Mouse (Mus musculus) MEL (cell line): ENCODE results near the gene Traf2. TPM values are rescaled to one million over a fixed set of nuclear protein-coding genes. Genes with fewer than 3 reads are reported as not detected.
A peak's percentile ranks its signal among the peaks of the same experiment; 100 is the strongest.

Experiments used
- DNase-seq: peaks from one replicate; pipeline ENCODE4 v3.0.0; 2011; ENCODE audit warnings: low read depth, low spot score
- H3K27ac ChIP-seq: 2 replicates; pipeline ENCODE4 v1.5.1; 2012; ENCODE audit warnings: low read depth, mild to moderate bottlenecking, control low read depth, low read length, moderate library complexity; ENCODE audit not compliant: control insufficient read depth
- H3K27me3 ChIP-seq, 2 experiments: fragments of 150-350 bp in 1 of 2; sonication (generic) in 1 of 2; 2 replicates each; pipeline ENCODE4 v1.6.1; 2012; ENCODE audit warnings: low read length in 2 of 2, mild to moderate bottlenecking in 2 of 2, improper control_type of control experiment in 1 of 2, moderate library complexity in 1 of 2; ENCODE audit not compliant: insufficient read depth in 2 of 2, control insufficient read depth in 1 of 2
- H3K36me3 ChIP-seq, 2 experiments: 2 replicates each; pipeline ENCODE4 v1.6.1; 2012 to 2014; ENCODE audit warnings: low read length in 2 of 2, improper control_type of control experiment in 1 of 2, inconsistent platforms in 1 of 2, mild to moderate bottlenecking in 1 of 2; ENCODE audit not compliant: insufficient read depth in 2 of 2, control insufficient read depth in 1 of 2
- H3K4me1 ChIP-seq, 2 experiments: fragments of 150-350 bp in 1 of 2; sonication (generic) in 1 of 2; 2 replicates each; pipeline ENCODE4 v1.6.1; 2012; ENCODE audit warnings: low read length in 2 of 2, improper control_type of control experiment in 1 of 2, mild to moderate bottlenecking in 1 of 2; ENCODE audit not compliant: insufficient read depth in 2 of 2, control insufficient read depth in 1 of 2
- H3K4me3 ChIP-seq, 2 experiments: fragments of 150-350 bp in 1 of 2; sonication (generic) in 1 of 2; 2 replicates each; pipeline ENCODE4 v1.5.1; 2012; ENCODE audit warnings: low read depth in 2 of 2, low read length in 2 of 2, mild to moderate bottlenecking in 2 of 2, moderate library complexity in 2 of 2, control low read depth in 1 of 2, improper control_type of control experiment in 1 of 2; ENCODE audit not compliant: control insufficient read depth in 1 of 2, insufficient read depth in 1 of 2
- H3K79me2 ChIP-seq: 2 replicates; pipeline ENCODE4 v1.6.1; 2012; ENCODE audit warnings: mild to moderate bottlenecking, low read length, moderate library complexity; ENCODE audit not compliant: control insufficient read depth, poor library complexity, insufficient read depth
- H3K9ac ChIP-seq: 2 replicates; pipeline ENCODE4 v1.6.1; 2012; ENCODE audit warnings: low read depth, mild to moderate bottlenecking, control low read depth, low read length, moderate library complexity; ENCODE audit not compliant: control insufficient read depth, poor library complexity, severe bottlenecking
- H3K9me3 ChIP-seq: fragments of 150-350 bp; sonication (generic); replicated peaks from 2 replicates; pipeline ENCODE4 v1.6.1; 2012; ENCODE audit warnings: mild to moderate bottlenecking, low read length, improper control_type of control experiment, moderate library complexity; ENCODE audit not compliant: insufficient read depth
- BHLHE40 ChIP-seq: IDR thresholded peaks from 2 replicates; pipeline ENCODE4 v1.6.1; 2012; ENCODE audit warnings: low read depth, mild to moderate bottlenecking, inconsistent platforms, low read length, improper control_type of control experiment, borderline replicate concordance
- CHD1 ChIP-seq: IDR thresholded peaks from 2 replicates; pipeline ENCODE4 v1.6.1; 2012; ENCODE audit warnings: low read depth, mild to moderate bottlenecking, inconsistent platforms, low read length, improper control_type of control experiment
- CHD2 ChIP-seq: IDR thresholded peaks from 2 replicates; pipeline ENCODE4 v1.6.1; 2011; ENCODE audit warnings: low read length, improper control_type of control experiment
- HCFC1 ChIP-seq: IDR thresholded peaks from 2 replicates; pipeline ENCODE4 v1.6.1; 2012; ENCODE audit warnings: low read depth, mild to moderate bottlenecking, inconsistent platforms, low read length, improper control_type of control experiment, moderate library complexity
- MEF2A ChIP-seq: IDR thresholded peaks from 2 replicates; pipeline ENCODE4 v1.6.1; 2014; ENCODE audit warnings: low read depth, mild to moderate bottlenecking, inconsistent platforms, low read length, improper control_type of control experiment; ENCODE audit not compliant: poor library complexity, insufficient replicate concordance, severe bottlenecking; ENCODE audit errors: extremely low read depth
- POLR2A ChIP-seq, 2 experiments: IDR thresholded peaks; 2 replicates each; pipeline ENCODE4 v1.6.1; 2011 to 2012; ENCODE audit warnings: low read length in 2 of 2, mild to moderate bottlenecking in 2 of 2, control low read depth in 1 of 2, improper control_type of control experiment in 1 of 2, low read depth in 1 of 2, moderate library complexity in 1 of 2; ENCODE audit not compliant: control insufficient read depth in 1 of 2, insufficient read depth in 1 of 2, poor library complexity in 1 of 2
- TCF12 ChIP-seq: IDR thresholded peaks from 2 replicates; pipeline ENCODE4 v1.6.1; 2014; ENCODE audit warnings: low read depth, mild to moderate bottlenecking, inconsistent platforms, low read length, improper control_type of control experiment, moderate library complexity
- UBTF ChIP-seq: IDR thresholded peaks from 2 replicates; pipeline ENCODE4 v1.6.1; 2012; ENCODE audit warnings: low read depth, mild to moderate bottlenecking, inconsistent platforms, low read length, improper control_type of control experiment, moderate library complexity, borderline replicate concordance; ENCODE audit not compliant: insufficient read depth
- ZC3H11A ChIP-seq: IDR thresholded peaks from 2 replicates; pipeline ENCODE4 v1.6.1; 2012; ENCODE audit warnings: low read depth, mild to moderate bottlenecking, inconsistent platforms, low read length, improper control_type of control experiment
- polyA plus RNA-seq, 2 experiments: library from polyadenylated mRNA; stranded (reverse) in 1 of 2; unstranded in 1 of 2; fragments of >175 nt in 1 of 2; fragments of >200 nt in 1 of 2; gene quantifications; 2 replicates each; pipeline versions ENCODE4 v1.2.1 to v1.2.4; 2012; ENCODE audit warnings: low replicate concordance in 2 of 2, low read depth in 1 of 2; ENCODE audit not compliant: insufficient read length in 2 of 2, insufficient read depth in 1 of 2, missing spikeins in 1 of 2
- total RNA-seq: library from RNA; depleted of rRNA; stranded (reverse); fragments of 300-350 nt; gene quantifications from 2 replicates; pipeline ENCODE4 v1.2.3, GENCODE M21; 2012

The Traf2 gene
- total and polyA plus RNA-seq, 3 experiments = 19.9 to 28.3 TPM; not detected in 1

DNA sequence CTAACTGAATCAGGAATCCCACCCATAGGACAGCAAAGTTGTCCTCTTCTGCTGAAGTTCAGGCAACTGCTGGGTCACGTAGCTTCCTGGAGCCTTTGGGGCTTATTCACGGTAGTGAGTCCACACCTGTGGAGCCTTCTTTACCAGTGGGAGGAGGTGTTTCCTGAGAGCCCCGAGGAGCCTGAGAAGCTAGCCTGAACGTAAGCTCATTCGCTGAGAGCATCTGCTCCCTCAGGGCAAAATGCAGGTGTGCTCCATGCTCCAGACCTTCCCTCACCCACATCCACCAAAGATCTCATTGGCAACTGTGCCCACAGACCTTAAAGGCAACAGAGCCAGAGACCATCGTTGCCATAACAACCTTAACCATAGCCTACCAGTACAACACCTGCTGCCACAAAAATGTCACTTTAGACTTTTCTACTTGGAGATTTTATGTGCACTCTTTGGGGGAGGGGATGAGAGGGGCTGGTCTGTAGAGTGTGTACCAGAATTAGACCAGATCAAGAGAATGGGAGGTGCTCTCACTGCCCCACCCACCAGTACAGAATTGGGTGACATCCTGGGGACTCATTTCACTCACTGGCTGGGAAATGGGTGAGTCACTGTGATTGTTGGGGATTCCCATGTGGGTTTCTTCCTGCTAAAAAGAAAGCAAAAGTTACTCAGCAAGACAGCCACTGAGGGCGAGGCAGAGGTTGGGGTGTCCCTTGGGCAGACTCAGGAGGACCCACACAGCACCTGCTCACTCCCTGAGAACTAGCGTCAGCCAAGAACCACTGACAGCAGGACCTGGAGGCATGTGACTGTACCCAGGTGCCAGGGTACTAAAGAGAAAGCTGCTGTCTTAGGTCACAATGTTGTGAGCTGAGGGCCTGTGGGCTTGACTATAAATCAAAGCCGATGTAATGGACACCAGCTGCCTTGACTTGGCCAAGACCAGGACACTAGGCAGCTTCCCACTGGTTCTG, 2.6 kb upstream of the Traf2 start:
- Histone ChIP-seq H3K27ac (no peak overlapping the region), H3K79me2 (peaks cover 22% of the 10 kb centered on the region), H3K9me3 (no peaks in the 10 kb centered on the region), H3K4me3 (no peak overlapping the region), H3K4me1 (peaks cover 6 to 11% of the 10 kb centered on the region in 2 experiments), H3K36me3 (peaks cover 0 to 9% of the 10 kb centered on the region in 2 experiments; a peak in 2 of 4 replicates), H3K9ac (no peak overlapping the region), H3K27me3 (no peaks in the 10 kb centered on the region)
- no peak for DNase-seq
- TF ChIP-seq ZC3H11A = no peak
- TF ChIP-seq UBTF = no peak
- TF ChIP-seq MEF2A = no peak
- no peak for TF ChIP-seq CHD1
- TF ChIP-seq POLR2A (IDR thresholded peaks at IDR 0.05; ENCODE audit: control insufficient read depth in 1 of 2, insufficient read depth in 1 of 2, low read depth in 1 of 2, low read length in 2 of 2, poor library complexity in 1 of 2) = no peak
- TF ChIP-seq HCFC1 = no peak

- no peak for TF ChIP-seq CHD2
- no peak for TF ChIP-seq BHLHE40
- TF ChIP-seq TCF12 = peak; percentile 6; the same call in 1 of the 2 replicates
- TF ChIP-seq, all 39 proteins: peak for 1
- H3K9ac ChIP-seq = peak overlapping the region; percentile 93
- no peak for DNase-seq
- H3K36me3 ChIP-seq = peaks cover 0 to 7% of the 10 kb centered on the region in 2 experiments; a peak in 2 of 4 replicates
- peak overlapping the region; percentile 82 to 93 for H3K4me3 ChIP-seq
- H3K27ac ChIP-seq = peak overlapping the region; percentile 59
- H3K27me3 ChIP-seq = no peaks in the 10 kb centered on the region
- H3K4me1 ChIP-seq = peaks cover 2 to 7% of the 10 kb centered on the region in 2 experiments; a peak in 3 of 4 replicates
- H3K9me3 ChIP-seq = no peaks in the 10 kb centered on the region
- H3K79me2 ChIP-seq = peaks cover 30% of the 10 kb centered on the region
Observed at GRCm38 (mm10) chr2:25545996-25546810, 537 bp downstream of the Traf2 start.
